Mouse (Mus musculus) embryonic facial prominence, embryonic 13.5 days (tissue): ENCODE results near the gene Pygl. TPM values are rescaled to one million over a fixed set of nuclear protein-coding genes. Genes with fewer than 3 reads are reported as not detected.
"Not testable (repeated sequence)": the region's sequence is repeated elsewhere in the genome, so short reads cannot be mapped to it uniquely, and the experiment has no call there.

ENCODE experiments used
- ATAC-seq: fragments of 200-750 bp; cut with Nextera tagmentation; 2 replicates; pipeline ENCODE4 v1.8.0; 2017; ENCODE audit warnings: low read depth; ENCODE audit not compliant: insufficient number of reproducible peaks, insufficient read depth, low FRiP score, low TSS enrichment
- H3K27ac ChIP-seq: fragments of 300-500 bp; sonication (generic); 2 replicates; pipeline ENCODE4 v1.5.1; 2015; ENCODE audit warnings: moderate library complexity, mild to moderate bottlenecking, inconsistent platforms
- H3K27me3 ChIP-seq: fragments of 300-500 bp; sonication (generic); 2 replicates; pipeline ENCODE4 v1.6.1; 2015; ENCODE audit warnings: mild to moderate bottlenecking, inconsistent platforms
- H3K36me3 ChIP-seq: fragments of 300-500 bp; sonication (generic); 2 replicates; pipeline ENCODE4 v1.6.1; 2015; ENCODE audit warnings: mild to moderate bottlenecking, inconsistent platforms
- H3K4me1 ChIP-seq: fragments of 300-500 bp; sonication (generic); 2 replicates; pipeline ENCODE4 v1.6.1; 2015; ENCODE audit warnings: inconsistent platforms
- H3K4me2 ChIP-seq: fragments of 300-500 bp; sonication (generic); 2 replicates; pipeline ENCODE4 v1.6.1; 2015; ENCODE audit warnings: moderate library complexity, mild to moderate bottlenecking, inconsistent platforms
- H3K4me3 ChIP-seq: fragments of 300-500 bp; sonication (generic); 2 replicates; pipeline ENCODE4 v1.5.1; 2015; ENCODE audit warnings: mild to moderate bottlenecking, inconsistent platforms
- H3K9ac ChIP-seq: fragments of 300-500 bp; sonication (generic); 2 replicates; pipeline ENCODE4 v1.6.1; 2015; ENCODE audit warnings: mild to moderate bottlenecking, inconsistent platforms
- H3K9me3 ChIP-seq: fragments of 300-500 bp; sonication (generic); 2 replicates; pipeline ENCODE4 v1.6.1; 2016; ENCODE audit warnings: inconsistent platforms
- WGBS: fragments of 180-500 bp; shearing (Covaris S2); methylation state at CpG from one replicate; pipeline ENCODE4 v1.1.7; 2015; ENCODE audit warnings: mixed read lengths; 5-methylcytosine and 5-hydroxymethylcytosine counted together
- polyA plus RNA-seq: library from polyadenylated mRNA; unstranded; fragments of >200 nt; fragmentation: Nextera tagmentation; extraction: Ambion mirVana; gene quantifications from 2 replicates; pipeline ENCODE4 v1.2.1, GENCODE M21; 2015

The Pygl gene
- polyA plus RNA-seq, 1 experiment from 2014 or later = 16.3 TPM

DNA sequence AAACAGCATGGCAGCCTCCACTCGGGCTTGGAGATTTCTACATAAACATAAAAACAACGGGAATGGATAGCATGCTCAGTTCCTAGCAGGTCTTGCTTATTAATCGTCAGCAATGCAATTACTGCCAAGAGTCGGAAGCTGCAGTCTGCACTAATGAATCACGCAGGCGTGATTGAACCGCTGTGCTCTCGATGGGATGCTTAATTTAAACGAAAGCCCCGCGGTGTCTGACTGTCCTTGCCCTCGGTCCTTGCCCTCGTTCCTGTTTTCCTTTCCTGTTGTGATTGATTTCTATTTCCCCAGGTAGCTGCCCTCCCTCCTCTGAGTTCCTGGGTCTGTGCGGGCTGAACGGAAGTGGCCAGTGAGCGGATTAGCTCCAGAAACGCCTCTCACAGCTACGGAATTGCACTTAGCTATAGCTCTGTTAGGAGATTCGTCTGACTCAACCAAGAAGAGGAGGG, 39.0 kb downstream of the Pygl start:
- H3K9ac ChIP-seq = no peak overlapping the region
- WGBS = 30% methylated on average over 19 of the region's 19 CpGs
- peaks cover 3% of the 10 kb centered on the region; the same call in 1 of the 2 replicates for H3K36me3 ChIP-seq
- no peaks in the 10 kb centered on the region for H3K9me3 ChIP-seq
- ATAC-seq = no peak
- peak overlapping the region; percentile 14 for H3K4me3 ChIP-seq
- H3K27ac ChIP-seq = no peak overlapping the region
- H3K27me3 ChIP-seq = no peaks in the 10 kb centered on the region
- H3K4me1 ChIP-seq = no peaks in the 10 kb centered on the region
- H3K4me2 ChIP-seq = peak overlapping the region; percentile 42

DNA sequence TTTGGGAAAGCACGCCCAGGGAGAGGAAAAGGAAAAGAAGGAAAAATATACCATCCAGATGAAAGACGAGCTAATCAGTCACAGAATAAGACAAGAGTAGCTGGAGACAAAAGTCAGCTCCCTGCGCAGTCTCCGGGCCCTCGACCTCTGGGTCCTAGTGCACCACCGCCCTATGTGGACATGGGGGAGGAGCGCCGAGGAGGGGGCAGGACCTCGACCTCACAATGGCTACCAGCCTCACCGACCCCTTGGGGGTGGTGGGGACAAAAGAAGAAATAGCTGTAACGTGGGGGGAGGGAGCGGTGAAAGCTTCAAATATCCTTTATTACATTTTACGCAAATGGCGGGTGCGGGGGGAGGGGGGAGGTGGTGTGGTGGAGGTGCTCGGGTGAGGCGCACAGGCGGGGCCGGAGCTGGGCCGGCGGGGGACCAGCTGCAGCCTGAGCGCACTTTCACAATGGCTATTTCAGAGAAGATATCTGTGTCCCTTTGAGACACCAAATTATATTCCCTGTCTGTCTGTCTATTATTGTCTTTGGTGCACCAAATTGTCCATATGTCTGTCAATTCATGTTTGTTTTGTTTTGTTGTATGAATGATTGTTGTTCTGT, 47.0 kb downstream of the Pygl start:
- H3K36me3 ChIP-seq = no peaks in the 10 kb centered on the region
- H3K4me3 ChIP-seq = no peak overlapping the region
- H3K4me2 ChIP-seq = no peak overlapping the region
- H3K27me3 ChIP-seq = no peaks in the 10 kb centered on the region
- H3K27ac ChIP-seq = no peak overlapping the region
- no peak for ATAC-seq
- 83% methylated on average over 22 of the region's 22 CpGs for WGBS
- no peak overlapping the region for H3K9ac ChIP-seq
- peaks cover 8% of the 10 kb centered on the region; the same call in 1 of the 2 replicates for H3K9me3 ChIP-seq
- H3K4me1 ChIP-seq = no peaks in the 10 kb centered on the region

DNA sequence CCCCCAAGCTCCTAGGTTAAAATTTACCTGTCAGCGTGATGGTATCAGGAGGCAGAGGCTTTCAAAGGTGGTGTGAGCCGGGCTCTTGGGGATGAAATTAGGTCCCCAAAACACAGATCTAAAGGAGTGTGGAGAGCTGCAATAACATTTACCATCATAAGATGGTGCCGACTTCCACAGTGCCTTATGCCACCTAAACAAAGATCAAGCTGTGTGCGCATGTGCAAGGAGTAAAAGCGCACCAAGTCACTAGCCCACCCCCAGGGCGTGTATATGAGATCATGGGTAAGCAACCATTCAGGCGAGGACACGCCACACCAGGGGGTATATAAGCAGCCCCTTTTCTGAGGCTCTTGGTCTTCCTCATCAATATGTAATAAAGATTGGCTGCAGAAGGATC, 47.8 kb downstream of the Pygl start:
- H3K4me3 ChIP-seq, H3K4me2 ChIP-seq, H3K27me3 ChIP-seq, H3K36me3 ChIP-seq, H3K27ac ChIP-seq, H3K4me1 ChIP-seq, H3K9ac ChIP-seq, H3K9me3 ChIP-seq, ATAC-seq: not testable (repeated sequence)
- WGBS = 94% methylated on average over 8 of the region's 8 CpGs

DNA sequence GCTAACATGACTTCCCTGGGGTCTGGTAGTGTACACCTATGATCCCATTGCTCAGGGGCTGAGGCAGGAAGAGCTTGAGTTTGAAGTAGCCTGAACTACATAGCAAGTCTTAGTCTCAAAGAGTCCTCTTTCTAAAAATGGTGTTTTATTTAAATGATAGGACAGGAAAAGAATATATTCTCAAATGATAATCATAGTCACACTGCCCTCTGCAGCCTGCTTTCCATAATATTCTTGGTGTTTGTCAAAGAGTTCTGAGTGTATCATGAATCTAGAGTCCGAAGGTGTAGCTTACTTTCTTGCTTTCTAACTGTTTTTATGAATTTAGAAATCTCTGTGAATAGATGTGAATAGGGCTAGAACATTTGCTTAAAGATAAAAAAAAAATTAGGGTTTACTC, 61.3 kb downstream of the Pygl start:
- Histone ChIP-seq H3K9me3 (no peaks in the 10 kb centered on the region), H3K9ac (no peak overlapping the region), H3K27me3 (no peaks in the 10 kb centered on the region), H3K36me3 (no peaks in the 10 kb centered on the region), H3K27ac (no peak overlapping the region), H3K4me3 (no peak overlapping the region), H3K4me2 (no peak overlapping the region), H3K4me1 (no peaks in the 10 kb centered on the region; the same call in 1 of the 2 replicates)
- 88% methylated on average over 1 of the region's 1 CpGs for WGBS
- ATAC-seq = no peak

DNA sequence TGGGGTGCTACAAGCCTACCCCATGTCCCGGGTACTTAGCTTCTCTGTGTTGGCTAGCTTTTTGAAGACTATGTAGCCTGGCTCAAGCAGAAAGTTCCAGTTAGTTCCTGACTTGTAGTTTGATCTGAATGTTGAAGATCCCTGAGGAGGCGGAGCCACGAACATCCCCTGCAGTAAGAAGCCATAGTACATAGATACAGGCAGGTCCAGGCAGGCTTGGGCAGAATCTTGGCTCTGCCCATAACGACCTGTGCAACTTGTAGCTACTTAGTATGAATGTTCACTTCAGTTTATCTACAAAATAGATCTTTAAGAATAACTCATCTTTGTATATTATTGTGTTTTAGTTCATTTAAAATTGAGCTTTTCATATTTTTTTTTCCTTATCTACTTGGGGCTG, 63.3 kb downstream of the Pygl start:
- no peaks in the 10 kb centered on the region for H3K9me3 ChIP-seq
- H3K4me1 ChIP-seq = peaks cover 2% of the 10 kb centered on the region; the same call in 1 of the 2 replicates
- no peaks in the 10 kb centered on the region for H3K36me3 ChIP-seq
- no peak overlapping the region for H3K4me2 ChIP-seq
- H3K4me3 ChIP-seq = no peak overlapping the region
- H3K27me3 ChIP-seq = no peaks in the 10 kb centered on the region
- H3K9ac ChIP-seq = no peak overlapping the region
- ATAC-seq = no peak
- 79% methylated on average over 4 of the region's 4 CpGs for WGBS
- no peak overlapping the region for H3K27ac ChIP-seq

DNA sequence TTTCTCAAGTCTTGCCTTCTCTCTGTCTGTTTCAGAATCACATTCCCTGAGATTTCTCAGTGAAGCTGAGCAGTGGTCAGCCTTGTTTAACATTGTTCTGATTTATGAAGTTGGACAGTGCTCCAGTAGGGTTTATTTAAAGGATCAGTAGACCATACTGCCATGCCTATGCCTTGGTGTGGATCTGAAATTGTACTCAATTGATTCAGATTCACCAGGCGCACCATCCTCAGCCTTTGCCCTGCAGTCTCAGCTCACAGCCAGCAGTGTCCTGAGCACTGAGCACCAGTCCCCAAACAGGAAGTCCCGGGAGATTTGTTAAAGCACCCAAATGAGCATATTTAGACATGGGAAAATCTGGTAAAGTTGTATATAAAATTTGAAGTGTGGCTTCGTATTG, 66.5 kb downstream of the Pygl start:
- Histone ChIP-seq H3K4me3 (no peak overlapping the region), H3K9ac (no peak overlapping the region), H3K27ac (no peak overlapping the region), H3K4me1 (peaks cover 2% of the 10 kb centered on the region; the same call in 1 of the 2 replicates), H3K9me3 (no peaks in the 10 kb centered on the region), H3K4me2 (no peak overlapping the region), H3K27me3 (no peaks in the 10 kb centered on the region), H3K36me3 (no peaks in the 10 kb centered on the region)
- 76% methylated on average over 3 of the region's 3 CpGs for WGBS
- ATAC-seq = no peak

DNA sequence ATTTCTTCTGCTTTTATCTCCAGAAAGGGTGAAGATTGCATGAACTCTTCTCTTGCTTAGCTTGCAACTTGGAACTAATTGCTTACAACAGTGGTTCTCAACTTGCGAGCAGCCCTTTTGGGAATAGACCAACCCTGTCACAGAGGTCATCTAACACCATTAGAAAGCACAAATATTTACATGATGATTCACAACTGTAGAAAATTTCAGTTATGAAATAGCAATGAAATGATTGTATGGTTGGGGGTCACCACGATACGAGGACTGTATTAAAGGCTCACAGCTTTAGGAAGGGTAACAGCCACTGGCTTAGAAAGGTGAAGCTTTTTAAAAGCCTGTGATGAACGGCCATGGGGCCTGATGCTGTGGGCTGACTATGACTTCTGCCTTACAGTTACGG, 70.2 kb downstream of the Pygl start:
- Histone ChIP-seq H3K9me3 (no peaks in the 10 kb centered on the region), H3K36me3 (no peaks in the 10 kb centered on the region), H3K27me3 (no peaks in the 10 kb centered on the region), H3K4me1 (peaks cover 2% of the 10 kb centered on the region; the same call in 1 of the 2 replicates), H3K4me3 (no peak overlapping the region), H3K27ac (no peak overlapping the region), H3K4me2 (no peak overlapping the region), H3K9ac (no peak overlapping the region)
- 76% methylated on average over 5 of the region's 5 CpGs for WGBS
- ATAC-seq = no peak

DNA sequence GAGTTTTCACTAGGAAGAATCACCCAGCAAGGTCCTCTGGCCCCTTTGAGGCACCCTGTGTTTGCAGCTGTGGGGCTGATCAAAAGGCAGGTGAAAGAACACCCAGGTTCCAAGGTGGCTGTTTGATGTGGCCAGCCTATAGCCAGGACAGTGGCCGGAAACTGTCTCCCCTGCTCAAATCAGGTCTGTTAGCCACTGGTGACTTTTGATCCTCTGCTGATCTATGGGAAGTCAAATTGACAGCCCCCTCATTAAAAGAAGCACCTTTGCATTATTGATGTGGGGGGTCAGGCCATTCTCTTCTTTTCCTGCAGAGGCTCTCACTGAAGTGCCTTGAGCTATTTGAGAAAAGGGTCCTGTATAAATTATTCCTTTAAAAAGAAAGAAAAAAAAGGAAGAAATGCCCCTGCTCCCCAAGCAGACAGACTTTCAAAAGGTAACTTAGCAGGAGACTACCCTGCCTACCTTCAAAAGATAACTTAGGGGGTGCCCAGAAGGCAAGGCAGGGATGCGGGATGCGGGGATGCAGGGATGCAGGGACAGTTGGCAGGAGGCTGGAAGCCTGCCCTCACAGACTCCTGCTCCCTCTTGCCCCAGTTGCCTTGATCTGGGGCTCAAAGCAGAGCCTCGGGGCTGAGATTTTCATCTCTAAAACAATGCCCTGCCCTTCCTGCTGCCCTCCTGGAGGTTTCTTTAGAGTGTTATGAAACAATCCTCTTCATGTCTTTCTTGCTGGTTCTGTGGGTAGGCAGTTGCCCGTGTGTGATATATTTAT, 73.8 kb downstream of the Pygl start:
- ATAC-seq = no peak

DNA sequence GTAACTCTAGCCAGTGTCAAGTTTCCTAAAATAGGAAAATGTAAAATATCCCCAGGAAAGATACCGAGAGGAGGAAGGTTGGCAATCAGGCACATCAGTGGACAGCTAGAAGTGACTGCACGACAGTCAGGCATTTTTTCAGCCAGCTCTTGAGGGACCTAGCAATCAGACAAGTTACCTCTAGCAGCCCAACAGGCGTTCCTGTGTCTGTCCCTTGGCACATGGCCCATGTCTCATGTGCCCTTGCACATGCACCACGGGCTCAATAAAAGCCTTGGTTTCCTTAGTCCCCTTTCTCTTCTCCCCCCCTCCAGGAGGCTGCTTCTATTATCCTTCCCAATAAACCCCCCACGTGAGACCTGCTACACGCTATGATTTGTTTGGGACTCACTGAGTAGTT, 75.1 kb downstream of the Pygl start:
- no peak overlapping the region for H3K9ac ChIP-seq
- no peak for ATAC-seq
- 68% methylated on average over 6 of the region's 6 CpGs for WGBS
- no peak overlapping the region for H3K4me3 ChIP-seq
- H3K36me3 ChIP-seq = no peaks in the 10 kb centered on the region
- peaks cover 15% of the 10 kb centered on the region for H3K4me1 ChIP-seq
- H3K4me2 ChIP-seq = no peak overlapping the region
- H3K27ac ChIP-seq = no peak overlapping the region
- no peaks in the 10 kb centered on the region for H3K27me3 ChIP-seq
- no peaks in the 10 kb centered on the region for H3K9me3 ChIP-seq

More for the DNA sequence above, 73.8 kb downstream of the Pygl start:
- H3K9ac ChIP-seq = no peak overlapping the region
- no peaks in the 10 kb centered on the region for H3K9me3 ChIP-seq
- H3K4me3 ChIP-seq = no peak overlapping the region
- H3K36me3 ChIP-seq = no peaks in the 10 kb centered on the region
- no peak overlapping the region for H3K27ac ChIP-seq
- no peaks in the 10 kb centered on the region for H3K27me3 ChIP-seq
- H3K4me2 ChIP-seq = no peak overlapping the region
- peaks cover 12% of the 10 kb centered on the region for H3K4me1 ChIP-seq
- WGBS = 43% methylated on average over 5 of the region's 5 CpGs

DNA sequence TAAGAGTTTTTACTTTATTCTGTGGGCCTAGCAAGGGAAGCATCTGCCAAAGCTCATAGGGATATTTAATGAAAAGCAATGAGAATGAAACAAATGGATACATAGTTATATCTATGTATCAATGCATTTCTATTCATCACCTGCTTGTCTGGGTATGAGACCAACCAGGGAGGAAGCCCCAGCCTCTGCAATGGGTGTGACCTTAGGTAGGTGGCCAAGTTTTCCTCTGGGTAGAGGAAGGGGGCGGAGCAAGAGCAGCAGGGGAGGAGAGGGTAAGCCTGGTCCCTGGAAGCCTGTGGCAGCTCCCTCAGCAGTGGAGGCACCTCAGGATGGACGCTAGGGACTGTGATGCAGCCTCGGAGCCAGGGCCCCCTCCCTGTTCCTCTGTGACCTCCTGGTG, 77.4 kb downstream of the Pygl start, which contains the start of gene Abhd12b:
Gene Abhd12b (plus strand): TSS at position 301 of the 400 bp plus-strand sequence.
- H3K27me3 ChIP-seq = no peaks in the 10 kb centered on the region
- 52% methylated on average over 3 of the region's 3 CpGs for WGBS
- peaks cover 16% of the 10 kb centered on the region for H3K4me1 ChIP-seq
- no peak for ATAC-seq
- no peak within 1 kb of the TSS for H3K9ac ChIP-seq
- no peak within 1 kb of the TSS for H3K27ac ChIP-seq
- no peaks in the 10 kb centered on the region for H3K9me3 ChIP-seq
- no peak within 1 kb of the TSS for H3K4me2 ChIP-seq
- H3K36me3 ChIP-seq = no peaks in the 10 kb centered on the region
- H3K4me3 ChIP-seq = no peak within 1 kb of the TSS

DNA sequence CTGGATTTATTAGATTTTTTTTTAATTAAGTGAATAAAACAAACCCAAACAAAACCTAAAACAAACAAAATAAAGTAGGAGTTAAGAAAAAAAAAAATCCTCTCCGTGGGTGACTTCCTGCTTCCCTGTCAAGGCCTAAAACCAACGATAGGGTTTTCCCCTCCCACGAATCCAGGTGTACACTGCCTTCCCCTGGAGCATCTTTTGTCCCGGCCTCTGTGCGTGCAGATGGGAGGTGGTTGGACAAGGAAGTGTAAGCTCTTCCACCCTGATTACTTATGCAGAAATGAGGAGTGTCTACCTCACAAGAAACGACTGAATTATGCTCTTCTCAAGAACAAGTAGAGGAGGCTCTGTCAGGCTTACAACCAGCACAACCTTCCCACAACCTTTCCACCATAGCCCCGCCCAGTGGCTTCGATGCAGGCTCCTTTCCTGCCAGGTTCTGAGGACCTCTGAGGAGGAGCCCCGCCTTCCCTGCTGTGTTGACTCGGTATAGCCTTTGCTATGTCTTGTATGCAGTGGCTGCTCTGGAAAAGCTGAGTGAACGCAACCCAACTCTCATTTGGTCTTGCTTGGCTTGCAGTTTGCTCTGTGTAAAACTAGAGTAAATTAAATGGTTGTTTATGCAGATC, 82.5 kb downstream of the Pygl start:
- no peak overlapping the region for H3K9ac ChIP-seq
- no peaks in the 10 kb centered on the region for H3K9me3 ChIP-seq
- ATAC-seq = no peak
- peak overlapping the region; percentile 44 for H3K27ac ChIP-seq
- H3K4me3 ChIP-seq = peak overlapping the region; percentile 35
- no peaks in the 10 kb centered on the region for H3K36me3 ChIP-seq
- WGBS = 13% methylated on average over 11 of the region's 11 CpGs
- H3K27me3 ChIP-seq = no peaks in the 10 kb centered on the region
- peaks cover 28% of the 10 kb centered on the region for H3K4me1 ChIP-seq
- peak overlapping the region; percentile 59 for H3K4me2 ChIP-seq
